19 mouse cellular contexts compared by ENCODE assay signal in genomic region chr15:96011640-96012390, GRCm38 (mm10).
DNase-seq lines count a peak whose midpoint lies in the region; ATAC-seq lines count a peak whose summit lies in the region.
"Had no signal": no experiment of that assay in that cellular context is flagged by ENCODE, and none has a peak within 500 bp of the region (broad histone marks: within the 10 kb centered on the region; RNA-seq: fewer than 3 reads in every experiment).

No protein-coding gene starts in this region.

- no peak for ATAC-seq in forebrain, embryonic 16.5 days
- no peak for ATAC-seq in kidney, embryonic 15.5 days (replicated peaks; ENCODE audit: low FRiP score)
- 0 out of 2 replicates have a peak, but pooled peaks have one; percentile 46 for ATAC-seq in embryonic facial prominence, embryonic 11.5 days (replicated peaks; ENCODE audit: insufficient number of reproducible peaks, low FRiP score, low TSS enrichment, low read depth)
- peak; percentile 70; the same call in 1 of the 2 replicates for ATAC-seq in limb, embryonic 13.5 days (ENCODE audit: low FRiP score, low read depth)
- ATAC-seq: CD4-positive, CD25-positive, alpha-beta regulatory T cell, adult 4 months had no signal

- H3K9ac ChIP-seq in forebrain, embryonic 16.5 days (replicated peaks; ENCODE audit: low read depth, low read length), result no peak overlapping the region
- H3K9ac ChIP-seq in kidney, embryonic 15.5 days, result no peak overlapping the region
- H3K9ac ChIP-seq in embryonic facial prominence, embryonic 11.5 days (replicated peaks; ENCODE audit: low read length), result no peak overlapping the region
- H3K9ac ChIP-seq in limb, embryonic 13.5 days, result no peak overlapping the region

- no peak overlapping the region for H3K4me2 ChIP-seq in forebrain, embryonic 16.5 days (ENCODE audit: low read length)
- H3K4me2 ChIP-seq in kidney, embryonic 15.5 days, result no peak overlapping the region
- H3K4me2 ChIP-seq in embryonic facial prominence, embryonic 11.5 days (ENCODE audit: low read depth, low read length), result no peak overlapping the region
- peak overlapping the region; percentile 43 for H3K4me2 ChIP-seq in limb, embryonic 13.5 days (replicated peaks)

- peaks cover 11% of the 10 kb centered on the region; the same call in 1 of the 2 replicates for H3K9me3 ChIP-seq in forebrain, embryonic 10.5 days
- no peaks in the 10 kb centered on the region for H3K9me3 ChIP-seq in forebrain, embryonic 16.5 days (ENCODE audit: control insufficient read depth, low read length)
- H3K9me3 ChIP-seq in kidney, embryonic 15.5 days (replicated peaks), result 0 out of 2 replicates have a peak, but pooled peaks cover 9% of the 10 kb centered on the region
- no peaks in the 10 kb centered on the region for H3K9me3 ChIP-seq in embryonic facial prominence, embryonic 11.5 days (replicated peaks; ENCODE audit: control insufficient read depth, low read length)
- H3K9me3 ChIP-seq in limb, embryonic 13.5 days, result peaks cover 6% of the 10 kb centered on the region

- H3K4me3 ChIP-seq in forebrain, embryonic 10.5 days, result no peak overlapping the region
- no peak overlapping the region for H3K4me3 ChIP-seq in forebrain, embryonic 16.5 days (replicated peaks; ENCODE audit: low read length)
- H3K4me3 ChIP-seq in kidney, embryonic 15.5 days (replicated peaks), result no peak overlapping the region
- H3K4me3 ChIP-seq in embryonic facial prominence, embryonic 11.5 days (ENCODE audit: low read depth, low read length), result no peak overlapping the region
- H3K4me3 ChIP-seq in limb, embryonic 13.5 days, result no peak overlapping the region
- H3K4me3 ChIP-seq: heart, embryonic 10.5 days had no signal

- no peaks in the 10 kb centered on the region for H3K36me3 ChIP-seq in forebrain, embryonic 10.5 days (replicated peaks)
- H3K36me3 ChIP-seq in forebrain, embryonic 16.5 days (ENCODE audit: control insufficient read depth, insufficient read depth), result no peaks in the 10 kb centered on the region
- no peaks in the 10 kb centered on the region for H3K36me3 ChIP-seq in kidney, embryonic 15.5 days
- no peaks in the 10 kb centered on the region for H3K36me3 ChIP-seq in embryonic facial prominence, embryonic 11.5 days (replicated peaks; ENCODE audit: control insufficient read depth, insufficient read depth, low read depth, low read length)
- peaks cover 4% of the 10 kb centered on the region; the same call in 1 of the 2 replicates for H3K36me3 ChIP-seq in limb, embryonic 13.5 days
- H3K36me3 ChIP-seq: G1E; heart, embryonic 10.5 days had no signal

- no peak for DNase-seq in forebrain, embryonic 10.5 days (ENCODE audit: extremely low spot score, low spot score)
- no peak for DNase-seq in kidney, postnatal 25 days
- DNase-seq in embryonic facial prominence, embryonic 11.5 days (ENCODE audit: low spot score), result peak; percentile 54
- no peak for DNase-seq in layer of hippocampus, postnatal 36 days
- no peak for DNase-seq in cerebellum, postnatal 25 days
- DNase-seq: adrenal gland, adult 2 months; cerebellum, adult 18-20 months; gastrocnemius, postnatal 36 days; heart, postnatal 14 days; kidney, adult 2 months; lung, postnatal 14 days; right cerebral cortex, adult 18-20 months; thymus, adult 2 months had no signal

- H3K4me1 ChIP-seq in forebrain, embryonic 10.5 days, result peaks cover 3% of the 10 kb centered on the region
- H3K4me1 ChIP-seq in forebrain, embryonic 16.5 days (replicated peaks; ENCODE audit: control insufficient read depth, insufficient read depth, low read length), result peaks cover 3% of the 10 kb centered on the region; the same call in 1 of the 2 replicates
- 0 out of 2 replicates have a peak, but pooled peaks cover 3% of the 10 kb centered on the region for H3K4me1 ChIP-seq in kidney, embryonic 15.5 days
- no peaks in the 10 kb centered on the region for H3K4me1 ChIP-seq in embryonic facial prominence, embryonic 11.5 days (ENCODE audit: control insufficient read depth, insufficient read depth, low read length)
- H3K4me1 ChIP-seq in limb, embryonic 13.5 days, result peaks cover 22% of the 10 kb centered on the region
- H3K4me1 ChIP-seq: heart, embryonic 10.5 days had no signal

- H3K27me3 ChIP-seq in forebrain, embryonic 10.5 days (ENCODE audit: poor library complexity, severe bottlenecking), result no peaks in the 10 kb centered on the region
- H3K27me3 ChIP-seq in forebrain, embryonic 16.5 days (replicated peaks; ENCODE audit: control insufficient read depth, insufficient read depth, low read length), result no peaks in the 10 kb centered on the region
- H3K27me3 ChIP-seq in kidney, embryonic 15.5 days, result no peaks in the 10 kb centered on the region
- H3K27me3 ChIP-seq in embryonic facial prominence, embryonic 11.5 days (ENCODE audit: control insufficient read depth, insufficient read depth, low read length), result no peaks in the 10 kb centered on the region
- H3K27me3 ChIP-seq in limb, embryonic 13.5 days, result no peaks in the 10 kb centered on the region

- 82% methylated on average over 16 of the region's 16 CpGs for WGBS in forebrain, embryonic 10.5 days
- WGBS in forebrain, embryonic 16.5 days, result 93% methylated on average over 14 of the region's 16 CpGs
- WGBS in kidney, embryonic 15.5 days, result 88% methylated on average over 16 of the region's 16 CpGs
- 60% methylated on average over 16 of the region's 16 CpGs for WGBS in embryonic facial prominence, embryonic 11.5 days
- 47% methylated on average over 16 of the region's 16 CpGs for WGBS in limb, embryonic 13.5 days

- peak overlapping the region; percentile 76; the same call in 1 of the 2 replicates for H3K27ac ChIP-seq in forebrain, embryonic 10.5 days
- H3K27ac ChIP-seq in forebrain, embryonic 16.5 days (ENCODE audit: low read length), result no peak overlapping the region; the same call in 1 of the 2 replicates
- H3K27ac ChIP-seq in kidney, embryonic 15.5 days, result 0 out of 2 replicates have a peak overlapping the region, but pooled peaks have one; percentile 42
- peak overlapping the region; percentile 59 for H3K27ac ChIP-seq in embryonic facial prominence, embryonic 11.5 days (replicated peaks; ENCODE audit: low read depth, low read length)
- H3K27ac ChIP-seq in limb, embryonic 13.5 days, result peak overlapping the region; percentile 73

Comparison
In these comparisons a context has a peak if more than half of its experiments do, and no peak if none do; other contexts are left out.
1. ATAC-seq: peak in embryonic facial prominence, embryonic 11.5 days (single experiment) and limb, embryonic 13.5 days (single experiment); none in forebrain, embryonic 16.5 days (single experiment) and kidney, embryonic 15.5 days (single experiment).